Mouse (Mus musculus) kidney, postnatal 4 days (tissue): Measurements from ENCODE around the gene Alkbh3.

Source experiments
- DNase-seq, 2 experiments: peaks; one replicate each; pipeline ENCODE4 v3.0.0; 2021; ENCODE audit warnings: mixed read lengths in 2 of 2

Alkbh3 gene

DNA sequence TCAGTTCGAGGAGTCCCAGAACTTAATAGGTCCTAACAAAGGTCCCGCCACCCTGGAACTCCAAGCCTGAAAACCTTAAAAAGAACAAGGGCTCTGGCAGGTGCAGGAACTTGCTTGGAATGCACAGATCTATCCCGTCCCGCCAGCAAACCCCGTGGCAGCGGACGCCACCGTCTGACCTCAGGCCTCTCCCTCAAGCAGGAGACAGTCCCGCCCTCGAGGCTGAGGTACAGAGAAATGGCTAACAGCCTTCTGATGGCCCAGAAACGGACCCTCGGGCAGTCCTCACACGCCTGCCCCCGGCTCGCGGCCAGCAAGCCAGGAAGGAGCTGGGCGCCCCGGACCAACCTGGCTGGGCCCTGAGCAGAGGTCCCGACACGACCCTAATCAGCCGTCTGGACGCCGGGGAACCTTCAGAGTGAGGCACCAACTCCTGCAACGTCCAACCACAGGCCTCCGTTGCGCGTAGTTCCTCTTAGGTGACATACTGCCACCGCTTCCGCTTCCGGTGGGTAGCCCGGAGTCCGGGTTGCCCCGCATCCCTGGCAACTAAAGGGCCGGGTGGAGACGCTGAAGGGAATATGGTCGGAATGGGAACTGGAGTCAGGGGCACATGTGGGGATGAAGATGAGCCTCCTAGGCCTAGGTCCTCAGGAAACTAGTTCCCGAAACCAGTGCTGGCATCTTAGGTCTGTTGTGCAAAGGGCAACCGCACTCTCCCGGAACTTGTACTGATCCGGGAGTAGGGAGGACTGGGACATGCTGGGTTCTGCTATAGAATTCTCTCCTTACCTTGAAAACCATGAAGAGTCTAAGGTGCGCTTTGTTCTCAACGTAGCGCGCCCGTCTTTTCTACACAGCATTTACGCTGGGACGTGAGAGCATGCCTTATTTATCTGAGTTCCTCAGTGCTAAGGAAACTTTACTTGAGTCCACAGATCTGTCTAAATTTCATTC, at the start of gene Alkbh3:
TSS of gene Alkbh3 (minus strand) at position 473 of the 957 bp plus-strand sequence.
- peak; percentile 95 to 96 for DNase-seq

GRCm38 (mm10) chr2:94059459-94059858, 48.9 kb upstream of the Alkbh3 start:
- DNase-seq, result peak; percentile 62 to 66

- peak; percentile 11 to 34 for DNase-seq
Measured at GRCm38 (mm10) chr2:94054813-94055212, 44.2 kb upstream of the Alkbh3 start.

- no peak for DNase-seq
Measured at GRCm38 (mm10) chr2:94051952-94052351, 41.3 kb upstream of the Alkbh3 start.

- DNase-seq, result no peak
Measured at GRCm38 (mm10) chr2:94050901-94051300, 40.3 kb upstream of the Alkbh3 start.

DNA sequence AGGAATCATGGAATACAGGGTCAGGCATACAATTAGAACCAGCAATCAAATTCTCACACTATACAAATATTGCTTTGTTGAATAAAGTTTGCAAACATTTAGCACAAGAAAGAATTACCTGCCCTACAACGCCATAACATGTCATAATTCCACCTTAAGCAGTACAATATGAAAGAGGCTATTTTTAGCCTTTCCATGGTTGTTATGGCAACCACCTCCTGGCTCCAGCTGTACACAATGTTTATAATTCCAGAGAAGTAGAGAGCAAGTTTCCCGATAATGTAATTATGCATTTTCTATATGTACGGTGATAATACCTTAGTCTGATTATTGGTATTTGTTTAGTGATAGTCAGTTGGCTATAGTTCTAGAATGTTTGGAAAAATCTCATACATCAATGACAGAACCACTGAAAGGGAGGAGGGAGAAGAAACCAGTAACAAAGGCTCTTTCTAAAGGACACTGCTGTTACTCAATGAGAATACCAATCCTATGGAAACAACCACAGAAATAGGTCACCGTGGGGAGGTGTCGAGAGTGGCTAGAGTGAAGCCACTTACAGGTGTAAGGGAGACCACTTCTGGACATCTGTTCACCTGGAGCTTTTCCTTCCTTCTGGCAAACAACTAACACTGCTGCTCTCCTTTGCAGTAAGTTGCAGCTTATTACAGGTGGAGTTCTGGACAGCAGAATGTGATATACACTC, 39.0 kb upstream of the Alkbh3 start:
- no peak for DNase-seq

GRCm38 (mm10) chr2:94048733-94049470, 38.3 kb upstream of the Alkbh3 start:
- DNase-seq, result no peak

- no peak for DNase-seq
Measured at GRCm38 (mm10) chr2:94048271-94048670, 37.7 kb upstream of the Alkbh3 start.

DNA sequence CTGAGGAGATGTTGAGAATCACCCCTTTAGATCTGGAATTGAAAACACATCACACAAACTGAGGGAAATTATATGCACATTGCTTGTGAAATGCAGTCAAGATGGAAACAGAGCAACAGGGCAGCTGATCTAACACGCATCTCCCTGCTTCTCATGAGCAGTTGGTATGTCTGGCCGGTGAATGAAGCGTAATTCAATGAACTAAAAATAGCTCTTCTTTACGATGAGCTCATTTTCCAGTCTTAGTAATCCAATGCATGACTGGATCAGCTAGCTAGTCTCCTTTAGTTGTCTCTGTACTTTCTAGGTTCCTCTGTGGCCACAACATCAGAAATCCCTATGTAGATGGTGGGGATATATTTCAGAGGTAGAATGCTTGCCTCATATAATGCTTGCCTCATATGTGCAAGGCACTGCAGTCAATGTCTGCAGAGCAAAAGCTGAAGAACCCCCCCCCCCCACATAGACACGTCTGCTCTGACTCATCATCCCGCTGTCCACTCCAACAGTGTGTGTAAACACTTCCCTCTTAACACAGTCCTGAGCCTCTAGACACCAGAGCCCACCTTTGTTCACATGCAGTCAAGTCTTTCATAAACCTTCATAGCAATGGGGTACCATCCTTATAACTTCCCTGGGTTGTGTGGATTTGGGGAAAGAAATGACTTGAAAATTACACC, 34.9 kb upstream of the Alkbh3 start:
- DNase-seq, result no peak

- no peak for DNase-seq
Measured at GRCm38 (mm10) chr2:94044174-94044573, 33.6 kb upstream of the Alkbh3 start.

- no peak for DNase-seq
Measured at GRCm38 (mm10) chr2:94043662-94044061, 33.1 kb upstream of the Alkbh3 start.

GRCm38 (mm10) chr2:94042461-94042860, 31.9 kb upstream of the Alkbh3 start:
- no peak for DNase-seq

DNA sequence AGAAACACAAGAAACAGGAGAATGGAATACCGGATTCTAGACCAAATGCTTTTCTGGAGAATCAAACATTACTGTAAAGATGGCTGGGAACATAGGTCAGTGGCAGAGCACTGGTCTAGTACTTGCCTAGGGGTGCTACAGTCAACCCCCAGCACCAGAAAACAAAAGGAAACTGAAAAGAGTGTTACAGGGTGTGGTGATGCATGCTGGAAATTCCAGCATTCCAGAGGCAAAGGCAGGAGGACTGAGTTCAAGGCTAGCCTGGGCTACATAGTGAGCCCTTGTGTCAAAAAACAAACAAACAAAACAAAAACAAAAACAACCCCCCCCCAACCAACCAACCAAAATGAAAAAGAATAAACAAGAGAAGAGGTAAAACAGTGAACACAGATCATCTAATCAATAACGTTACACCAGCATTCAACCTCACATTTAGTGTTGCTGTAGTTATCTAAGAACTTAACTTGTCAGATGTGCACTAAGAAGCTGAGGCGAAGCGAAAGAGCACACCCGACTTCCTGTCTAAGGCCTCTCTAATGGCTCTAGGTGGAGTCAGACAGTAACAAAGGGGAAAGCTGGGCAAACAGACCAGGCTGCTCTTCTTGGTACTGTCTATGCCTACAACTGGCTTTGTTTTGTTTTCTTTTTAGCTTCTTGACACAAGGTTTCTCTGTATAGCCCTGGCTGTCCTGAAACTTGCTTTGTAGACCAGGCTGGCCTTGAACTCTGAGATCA, 30.0 kb upstream of the Alkbh3 start:
- DNase-seq, result no peak

GRCm38 (mm10) chr2:94035428-94036331, 25.1 kb upstream of the Alkbh3 start:
- DNase-seq, result peak; percentile 79

- no peak for DNase-seq
Measured at GRCm38 (mm10) chr2:94030602-94031001, 20.0 kb upstream of the Alkbh3 start.

GRCm38 (mm10) chr2:94024637-94025036, 14.0 kb upstream of the Alkbh3 start:
- no peak for DNase-seq

- peak; percentile 93 to 96 for DNase-seq
Measured at GRCm38 (mm10) chr2:94002331-94002730, 8.3 kb downstream of the Alkbh3 start.

- no peak for DNase-seq
Measured at GRCm38 (mm10) chr2:94001918-94002317, 8.7 kb downstream of the Alkbh3 start.

- peak; percentile 13 to 37 for DNase-seq
Measured at GRCm38 (mm10) chr2:94001411-94001810, 9.2 kb downstream of the Alkbh3 start.

DNA sequence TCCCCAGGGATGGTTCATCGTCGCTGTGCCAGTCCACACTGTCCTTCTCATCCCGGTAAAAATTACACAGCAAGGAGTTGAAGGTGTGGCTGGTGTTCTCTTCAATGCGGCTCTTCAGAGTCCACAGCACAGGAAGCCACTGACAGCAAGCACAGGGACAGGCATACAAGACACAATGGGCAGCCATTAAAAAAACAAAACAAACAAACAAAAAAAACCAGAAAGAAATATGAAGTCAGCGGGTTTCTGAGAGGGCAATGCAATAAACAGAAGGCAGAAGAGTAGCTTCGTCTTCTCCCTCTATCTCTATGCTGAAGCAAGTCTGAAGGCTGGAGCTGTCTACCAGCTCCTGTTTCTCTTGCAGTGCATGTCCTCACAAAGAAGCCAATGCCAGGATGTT, 14.4 kb downstream of the Alkbh3 start, which contains the start of gene Gm27027:
TSS of gene Gm27027 (minus strand) at position 101 of the 400 bp plus-strand sequence.
- DNase-seq, result no peak

DNA sequence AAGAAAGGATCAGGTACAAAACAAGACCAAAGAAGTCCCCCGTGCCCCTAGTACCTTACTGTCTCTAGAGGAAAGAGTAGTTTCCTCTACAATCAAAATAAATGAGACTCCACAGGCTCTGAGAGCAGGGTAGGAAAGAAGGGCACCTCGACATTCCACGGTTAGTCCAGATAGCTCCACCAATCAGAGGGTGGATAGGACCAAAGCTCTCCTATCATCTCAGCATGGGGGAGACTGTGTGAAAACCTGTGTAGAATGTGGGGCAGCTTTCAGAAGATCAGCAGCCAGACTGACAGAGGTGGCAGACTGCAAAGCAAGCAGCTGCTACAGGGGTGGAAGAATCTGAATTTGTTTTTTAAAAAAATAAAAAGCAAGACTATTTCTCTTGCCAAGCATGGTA, 17.8 kb downstream of the Alkbh3 start:
- DNase-seq, result no peak
